Mouse (Mus musculus): ENCODE measurements at regions not wholly inside any gene's neighbourhood (a gene's known extent, or its start where the extent isn't known, plus 50 kb on each side); places are given as distances from the start of the nearest gene placed in this dataset.

DNA sequence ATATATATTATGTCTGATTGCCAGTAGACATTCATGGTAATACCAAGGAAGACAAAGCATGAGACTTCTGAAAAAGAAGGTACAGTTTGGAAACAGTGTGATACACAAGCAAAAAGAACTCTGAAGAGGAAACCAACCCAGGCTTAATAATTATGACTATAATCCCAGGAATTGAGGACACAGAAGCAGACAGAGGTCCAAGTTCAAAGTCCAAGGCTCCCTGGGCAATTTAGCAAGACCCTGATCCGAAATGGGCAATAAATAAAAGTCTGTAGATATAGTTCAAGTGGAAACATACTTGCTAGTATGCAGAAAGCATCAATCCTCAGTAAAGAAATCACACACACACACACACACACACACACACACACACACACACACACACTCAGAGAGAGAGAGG, 2618.7 kb upstream of the Gm7489 start:
- H3K27ac ChIP-seq (ENCODE audit: insufficient read depth, low read length): no peak overlapping the region
- no peaks in the 10 kb centered on the region for H3K9me3 ChIP-seq (replicated peaks; ENCODE audit: control insufficient read depth, insufficient read depth, low read length, poor library complexity, severe bottlenecking)
- no peak overlapping the region for H3K4me3 ChIP-seq (ENCODE audit: low read depth, low read length)
- no peaks in the 10 kb centered on the region for H3K36me3 ChIP-seq (ENCODE audit: control insufficient read depth, insufficient read depth, low read length, poor library complexity, severe bottlenecking)
- no peak overlapping the region for H3K9ac ChIP-seq (ENCODE audit: low read depth, poor library complexity, severe bottlenecking)
- no peaks in the 10 kb centered on the region for H3K27me3 ChIP-seq (ENCODE audit: control insufficient read depth, insufficient read depth, low read length, poor library complexity, severe bottlenecking)
- no peaks in the 10 kb centered on the region for H3K4me1 ChIP-seq (ENCODE audit: control insufficient read depth, insufficient read depth, low read length)
- TF ChIP-seq CTCF (IDR thresholded peaks at IDR 0.05; ENCODE audit: low read depth, low read length): no peak
- TF ChIP-seq EP300 (IDR thresholded peaks at IDR 0.05; ENCODE audit: insufficient read depth, low read depth, low read length): no peak
- no peak for TF ChIP-seq POLR2A (IDR thresholded peaks at IDR 0.05; ENCODE audit: insufficient read depth, low read length)

DNA sequence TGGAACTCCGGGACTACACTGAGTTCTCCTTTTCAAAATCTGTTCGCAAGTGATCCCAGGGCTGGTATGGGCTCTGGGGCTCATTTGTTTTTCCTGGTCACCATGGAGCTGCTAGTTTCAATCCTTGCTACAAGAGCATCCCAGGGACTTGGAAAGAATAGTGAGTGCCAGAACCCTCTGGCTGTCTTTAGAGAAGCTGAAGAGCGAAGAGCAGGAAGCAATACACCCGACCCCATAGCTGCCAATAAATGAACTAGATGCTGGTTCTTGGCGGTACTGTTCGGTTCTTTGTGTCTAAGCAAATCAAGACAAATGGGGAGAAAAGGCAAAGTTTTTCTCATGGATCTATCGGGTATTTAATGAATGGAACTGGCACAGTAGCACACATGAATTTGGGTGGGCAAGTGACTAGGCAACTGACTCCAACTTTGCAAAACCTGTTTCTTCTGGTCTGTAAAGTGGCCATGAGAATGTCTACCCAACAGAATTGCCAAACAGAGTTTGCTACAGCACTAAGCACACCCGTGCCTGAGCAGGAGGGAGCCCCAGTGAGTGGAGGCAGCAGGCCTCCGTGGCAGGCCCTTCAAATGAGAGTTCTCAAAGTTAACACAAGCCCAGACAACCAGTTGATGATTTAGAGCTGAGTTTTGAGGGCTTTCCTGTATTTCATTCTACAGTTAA, 2612.9 kb upstream of the Gm7489 start:
- Histone ChIP-seq H3K4me1 (ENCODE audit: control insufficient read depth, insufficient read depth, low read length) (no peaks in the 10 kb centered on the region), H3K36me3 (ENCODE audit: control insufficient read depth, insufficient read depth, low read length, poor library complexity, severe bottlenecking) (no peaks in the 10 kb centered on the region), H3K9me3 (replicated peaks; ENCODE audit: control insufficient read depth, insufficient read depth, low read length, poor library complexity, severe bottlenecking) (no peaks in the 10 kb centered on the region), H3K27me3 (ENCODE audit: control insufficient read depth, insufficient read depth, low read length, poor library complexity, severe bottlenecking) (no peaks in the 10 kb centered on the region), H3K27ac (ENCODE audit: insufficient read depth, low read length) (no peak overlapping the region), H3K9ac (ENCODE audit: low read depth, poor library complexity, severe bottlenecking) (no peak overlapping the region), H3K4me3 (ENCODE audit: low read depth, low read length) (no peak overlapping the region)
- TF ChIP-seq EP300 (IDR thresholded peaks at IDR 0.05; ENCODE audit: insufficient read depth, low read depth, low read length): no peak
- TF ChIP-seq POLR2A (IDR thresholded peaks at IDR 0.05; ENCODE audit: insufficient read depth, low read length): no peak
- no peak for TF ChIP-seq CTCF (IDR thresholded peaks at IDR 0.05; ENCODE audit: low read depth, low read length)

DNA sequence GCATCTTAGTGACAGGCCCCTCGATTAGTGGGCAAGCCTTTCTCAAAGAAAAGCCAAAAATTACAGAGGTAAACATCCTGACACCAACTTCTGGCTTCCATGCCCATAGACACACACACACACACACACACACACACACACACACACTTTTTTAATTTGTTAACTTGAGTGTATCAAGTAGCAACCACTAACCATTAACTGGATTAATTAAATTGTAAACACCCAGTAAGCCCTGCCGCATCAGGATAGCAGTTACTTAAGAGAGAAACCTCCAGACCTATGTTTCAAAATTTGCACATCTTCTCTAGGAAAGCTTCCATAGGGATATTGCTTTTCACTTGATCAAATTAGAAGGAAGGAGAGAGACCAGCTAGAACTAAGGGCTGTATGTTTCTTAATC, 2599.4 kb upstream of the Gm7489 start:
- TF ChIP-seq CTCF (IDR thresholded peaks at IDR 0.05; ENCODE audit: low read depth, low read length): no peak
- TF ChIP-seq EP300 (IDR thresholded peaks at IDR 0.05; ENCODE audit: insufficient read depth, low read depth, low read length): no peak
- no peak for TF ChIP-seq POLR2A (IDR thresholded peaks at IDR 0.05; ENCODE audit: insufficient read depth, low read length)
- no peaks in the 10 kb centered on the region for H3K36me3 ChIP-seq (ENCODE audit: control insufficient read depth, insufficient read depth, low read length, poor library complexity, severe bottlenecking)
- no peaks in the 10 kb centered on the region for H3K9me3 ChIP-seq (replicated peaks; ENCODE audit: control insufficient read depth, insufficient read depth, low read length, poor library complexity, severe bottlenecking)
- no peaks in the 10 kb centered on the region for H3K27me3 ChIP-seq (ENCODE audit: control insufficient read depth, insufficient read depth, low read length, poor library complexity, severe bottlenecking)
- H3K9ac ChIP-seq (ENCODE audit: low read depth, poor library complexity, severe bottlenecking): no peak overlapping the region
- no peaks in the 10 kb centered on the region for H3K4me1 ChIP-seq (ENCODE audit: control insufficient read depth, insufficient read depth, low read length)
- no peak overlapping the region for H3K27ac ChIP-seq (ENCODE audit: insufficient read depth, low read length)
- no peak overlapping the region for H3K4me3 ChIP-seq (ENCODE audit: low read depth, low read length)

- no peaks in the 10 kb centered on the region for H3K36me3 ChIP-seq (ENCODE audit: control insufficient read depth, insufficient read depth, low read length, poor library complexity, severe bottlenecking)
- TF ChIP-seq POLR2A (IDR thresholded peaks at IDR 0.05; ENCODE audit: insufficient read depth, low read length) (no peak), EP300 (IDR thresholded peaks at IDR 0.05; ENCODE audit: insufficient read depth, low read depth, low read length) (no peak), CTCF (IDR thresholded peaks at IDR 0.05; ENCODE audit: low read depth, low read length) (no peak)
- H3K27ac ChIP-seq (ENCODE audit: insufficient read depth, low read length): no peak overlapping the region
- H3K4me1 ChIP-seq (ENCODE audit: control insufficient read depth, insufficient read depth, low read length): no peaks in the 10 kb centered on the region
- no peaks in the 10 kb centered on the region for H3K27me3 ChIP-seq (ENCODE audit: control insufficient read depth, insufficient read depth, low read length, poor library complexity, severe bottlenecking)
- no peak overlapping the region for H3K4me3 ChIP-seq (ENCODE audit: low read depth, low read length)
- H3K9me3 ChIP-seq (replicated peaks; ENCODE audit: control insufficient read depth, insufficient read depth, low read length, poor library complexity, severe bottlenecking): no peaks in the 10 kb centered on the region
- H3K9ac ChIP-seq (ENCODE audit: low read depth, poor library complexity, severe bottlenecking): no peak overlapping the region
Observed at GRCm38 (mm10) chr15:51286352-51286751, 2598.4 kb upstream of the Gm7489 start.

DNA sequence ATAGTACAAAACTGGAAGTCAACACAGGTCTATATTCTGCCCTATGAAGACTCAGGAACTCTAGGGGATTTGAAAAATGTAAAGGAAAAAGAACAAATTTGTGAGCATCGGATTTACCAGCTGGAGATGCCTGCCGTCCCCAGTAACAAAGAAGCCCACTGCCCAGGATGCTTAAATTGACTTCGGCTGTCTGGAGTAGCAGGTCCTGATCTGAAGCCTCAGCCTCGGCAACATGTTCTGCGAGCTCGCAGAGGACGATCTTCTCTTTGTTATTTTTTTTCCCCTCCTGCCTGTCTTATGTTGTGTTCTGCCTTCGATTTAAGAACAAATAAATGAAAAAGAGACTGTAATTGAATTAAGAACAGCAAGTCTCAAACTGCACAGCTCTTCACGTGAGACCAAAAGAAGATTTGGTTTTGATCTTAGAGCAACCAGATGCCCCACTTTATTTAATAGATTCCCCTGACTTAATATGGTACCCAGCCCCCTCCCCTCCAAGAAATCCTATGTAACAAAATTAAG, 2595.7 kb upstream of the Gm7489 start:
- Histone ChIP-seq H3K4me3 (ENCODE audit: low read depth, low read length) (no peak overlapping the region), H3K9ac (ENCODE audit: low read depth, poor library complexity, severe bottlenecking) (no peak overlapping the region), H3K27ac (ENCODE audit: insufficient read depth, low read length) (no peak overlapping the region), H3K36me3 (ENCODE audit: control insufficient read depth, insufficient read depth, low read length, poor library complexity, severe bottlenecking) (no peaks in the 10 kb centered on the region), H3K27me3 (ENCODE audit: control insufficient read depth, insufficient read depth, low read length, poor library complexity, severe bottlenecking) (no peaks in the 10 kb centered on the region), H3K4me1 (ENCODE audit: control insufficient read depth, insufficient read depth, low read length) (no peaks in the 10 kb centered on the region), H3K9me3 (replicated peaks; ENCODE audit: control insufficient read depth, insufficient read depth, low read length, poor library complexity, severe bottlenecking) (no peaks in the 10 kb centered on the region)
- TF ChIP-seq POLR2A (IDR thresholded peaks at IDR 0.05; ENCODE audit: insufficient read depth, low read length) (no peak), EP300 (IDR thresholded peaks at IDR 0.05; ENCODE audit: insufficient read depth, low read depth, low read length) (no peak)

- no peak overlapping the region for H3K4me3 ChIP-seq (ENCODE audit: low read depth, low read length)
- no peaks in the 10 kb centered on the region for H3K27me3 ChIP-seq (ENCODE audit: control insufficient read depth, insufficient read depth, low read length, poor library complexity, severe bottlenecking)
- no peak overlapping the region for H3K9ac ChIP-seq (ENCODE audit: low read depth, poor library complexity, severe bottlenecking)
- no peaks in the 10 kb centered on the region for H3K4me1 ChIP-seq (ENCODE audit: control insufficient read depth, insufficient read depth, low read length)
- H3K36me3 ChIP-seq (ENCODE audit: control insufficient read depth, insufficient read depth, low read length, poor library complexity, severe bottlenecking): no peaks in the 10 kb centered on the region
- TF ChIP-seq EP300 (IDR thresholded peaks at IDR 0.05; ENCODE audit: insufficient read depth, low read depth, low read length): no peak
- no peak for TF ChIP-seq CTCF (IDR thresholded peaks at IDR 0.05; ENCODE audit: low read depth, low read length)
- TF ChIP-seq POLR2A (IDR thresholded peaks at IDR 0.05; ENCODE audit: insufficient read depth, low read length): no peak
- no peak overlapping the region for H3K27ac ChIP-seq (ENCODE audit: insufficient read depth, low read length)
- no peaks in the 10 kb centered on the region for H3K9me3 ChIP-seq (replicated peaks; ENCODE audit: control insufficient read depth, insufficient read depth, low read length, poor library complexity, severe bottlenecking)
Observed at GRCm38 (mm10) chr15:51289916-51290315, 2594.8 kb upstream of the Gm7489 start.

Data from ES-Bruce4 (cell line).